Mouse (Mus musculus): Measurements from ENCODE around the gene Anxa9.

The Anxa9 gene

GRCm38 (mm10) chr3:95313476-95313875 lies 6.5 kb upstream of the Anxa9 start:
- DNase-seq: no peak

GRCm38 (mm10) chr3:95312623-95313022 lies 5.6 kb upstream of the Anxa9 start:
- peak; percentile 34 to 46 for DNase-seq

GRCm38 (mm10) chr3:95310968-95311882 lies 4.2 kb upstream of the Anxa9 start:
- DNase-seq: peak; percentile 49 to 78

- DNase-seq: no peak
Measured at GRCm38 (mm10) chr3:95310496-95310895, 3.5 kb upstream of the Anxa9 start.

GRCm38 (mm10) chr3:95306244-95306643 lies 732 bp downstream of the Anxa9 start:
- DNase-seq: peak in 1 of 2 experiments; percentile 5

- DNase-seq: no peak
Measured at GRCm38 (mm10) chr3:95301204-95301796, 5.7 kb downstream of the Anxa9 start.

- no peak for DNase-seq
Measured at GRCm38 (mm10) chr3:95298018-95298417, 9.0 kb downstream of the Anxa9 start.

GRCm38 (mm10) chr3:95296103-95296469 lies 10.9 kb downstream of the Anxa9 start:
- peak; percentile 57 to 72 for DNase-seq

GRCm38 (mm10) chr3:95295321-95296102 lies 11.5 kb downstream of the Anxa9 start:
- no peak for DNase-seq

- DNase-seq: no peak
Measured at GRCm38 (mm10) chr3:95294718-95295117, 12.3 kb downstream of the Anxa9 start.

GRCm38 (mm10) chr3:95294316-95294715 lies 12.7 kb downstream of the Anxa9 start:
- DNase-seq: no peak

- peak in 1 of 2 experiments; percentile 51 for DNase-seq
Measured at GRCm38 (mm10) chr3:95293537-95293936, 13.4 kb downstream of the Anxa9 start.

- DNase-seq: no peak
Measured at GRCm38 (mm10) chr3:95292899-95293298, 14.1 kb downstream of the Anxa9 start.

GRCm38 (mm10) chr3:95291041-95291440 lies 15.9 kb downstream of the Anxa9 start:
- no peak for DNase-seq

- DNase-seq: no peak
Measured at GRCm38 (mm10) chr3:95290156-95290555, 16.8 kb downstream of the Anxa9 start.

- no peak for DNase-seq
Measured at GRCm38 (mm10) chr3:95289419-95289818, 17.6 kb downstream of the Anxa9 start.

- DNase-seq: no peak
Measured at GRCm38 (mm10) chr3:95287541-95287940, 19.4 kb downstream of the Anxa9 start.

- DNase-seq: peak in 1 of 2 experiments; percentile 27
Measured at GRCm38 (mm10) chr3:95286510-95286909, 20.5 kb downstream of the Anxa9 start.

GRCm38 (mm10) chr3:95286011-95286410 lies 21.0 kb downstream of the Anxa9 start:
- DNase-seq: no peak

- no peak for DNase-seq
Measured at GRCm38 (mm10) chr3:95285390-95285789, 21.6 kb downstream of the Anxa9 start.

GRCm38 (mm10) chr3:95284501-95285281 lies 22.3 kb downstream of the Anxa9 start:
- DNase-seq: no peak

GRCm38 (mm10) chr3:95284062-95284461 lies 22.9 kb downstream of the Anxa9 start:
- no peak for DNase-seq

- no peak for DNase-seq
Measured at GRCm38 (mm10) chr3:95283589-95283941, 23.4 kb downstream of the Anxa9 start.

Data from lung, postnatal 4 days (tissue).